Mouse (Mus musculus) ES-E14 (cell line): ENCODE measurements around the gene Bend4. TPM values are rescaled to one million over a fixed set of nuclear protein-coding genes. Genes with fewer than 3 reads are reported as not detected.

Source experiments
- DNase-seq: peaks from one replicate; pipeline ENCODE4 v3.0.0-alpha.2; 2013; ENCODE audit warnings: low read depth, low spot score
- H3K27ac ChIP-seq: 2 replicates; pipeline ENCODE4 v1.5.1; 2012; ENCODE audit warnings: low read depth, mild to moderate bottlenecking, low read length, moderate library complexity, mixed read lengths; ENCODE audit not compliant: poor library complexity, insufficient read depth, severe bottlenecking
- H3K36me3 ChIP-seq: 2 replicates; pipeline ENCODE4 v1.6.1; 2012; ENCODE audit warnings: mild to moderate bottlenecking, low read length, moderate library complexity, mixed read lengths; ENCODE audit not compliant: control insufficient read depth, poor library complexity, insufficient read depth, severe bottlenecking
- H3K4me1 ChIP-seq, 2 experiments: fragments of 150-350 bp in 1 of 2; sonication (generic) in 1 of 2; 2 replicates each; pipeline ENCODE4 v1.6.1; 2012; ENCODE audit warnings: low read length in 2 of 2, mild to moderate bottlenecking in 1 of 2, mixed read lengths in 1 of 2; ENCODE audit not compliant: control insufficient read depth in 2 of 2, insufficient read depth in 2 of 2, poor library complexity in 1 of 2
- H3K4me3 ChIP-seq, 2 experiments: fragments of 150-350 bp in 1 of 2; sonication (generic) in 1 of 2; 2 replicates each; pipeline ENCODE4 v1.5.1; 2012; ENCODE audit warnings: low read length in 2 of 2, low read depth in 1 of 2, mild to moderate bottlenecking in 1 of 2, mixed read lengths in 1 of 2; ENCODE audit not compliant: insufficient read depth in 1 of 2, poor library complexity in 1 of 2, severe bottlenecking in 1 of 2
- H3K9ac ChIP-seq: 2 replicates; pipeline ENCODE4 v1.6.1; 2012; ENCODE audit warnings: low read depth, mild to moderate bottlenecking, low read length, mixed read lengths; ENCODE audit not compliant: poor library complexity, insufficient read depth, severe bottlenecking
- H3K9me3 ChIP-seq: fragments of 150-350 bp; sonication (generic); 2 replicates; pipeline ENCODE4 v1.6.1; 2012; ENCODE audit warnings: low read depth, mild to moderate bottlenecking, low read length; ENCODE audit not compliant: control insufficient read depth, insufficient read depth
- CHD2 ChIP-seq: IDR thresholded peaks from 2 replicates; pipeline ENCODE4 v1.6.1; 2014; ENCODE audit warnings: mild to moderate bottlenecking, low read depth, low read length, inconsistent platforms
- HCFC1 ChIP-seq: IDR thresholded peaks from 2 replicates; pipeline ENCODE4 v1.6.1; 2012; ENCODE audit warnings: low read length, inconsistent platforms, borderline replicate concordance; ENCODE audit not compliant: insufficient read depth
- MAFK ChIP-seq: IDR thresholded peaks from 2 replicates; pipeline ENCODE4 v1.6.1; 2014; ENCODE audit warnings: mild to moderate bottlenecking, low read depth, low read length, inconsistent platforms; ENCODE audit not compliant: insufficient read depth
- ZC3H11A ChIP-seq: IDR thresholded peaks from 2 replicates; pipeline ENCODE4 v1.6.1; 2012; ENCODE audit warnings: low read depth, mild to moderate bottlenecking, inconsistent platforms, low read length, borderline replicate concordance
- ZNF384 ChIP-seq: IDR thresholded peaks from 2 replicates; pipeline ENCODE4 v1.6.1; 2012; ENCODE audit warnings: low read depth, low read length, inconsistent platforms
- in situ Hi-C, 2 experiments: fragments of 600-800 bp; cut with MboI; formaldehyde crosslinking; loops; one replicate each; pipeline ENCODE4 v1.15.1; 2025; ENCODE audit warnings: low sequenced_read_pairs in 2 of 2, inconsistent platforms in 1 of 2; ENCODE audit not compliant: unreplicated experiment in 2 of 2
- total RNA-seq: library from RNA; depleted of rRNA; stranded (reverse); fragments of 300-350 nt; gene quantifications from 2 replicates; pipeline ENCODE4 v1.2.3, GENCODE M21; 2012

The Bend4 gene
- total RNA-seq, 1 experiment: 28.6 TPM

DNA sequence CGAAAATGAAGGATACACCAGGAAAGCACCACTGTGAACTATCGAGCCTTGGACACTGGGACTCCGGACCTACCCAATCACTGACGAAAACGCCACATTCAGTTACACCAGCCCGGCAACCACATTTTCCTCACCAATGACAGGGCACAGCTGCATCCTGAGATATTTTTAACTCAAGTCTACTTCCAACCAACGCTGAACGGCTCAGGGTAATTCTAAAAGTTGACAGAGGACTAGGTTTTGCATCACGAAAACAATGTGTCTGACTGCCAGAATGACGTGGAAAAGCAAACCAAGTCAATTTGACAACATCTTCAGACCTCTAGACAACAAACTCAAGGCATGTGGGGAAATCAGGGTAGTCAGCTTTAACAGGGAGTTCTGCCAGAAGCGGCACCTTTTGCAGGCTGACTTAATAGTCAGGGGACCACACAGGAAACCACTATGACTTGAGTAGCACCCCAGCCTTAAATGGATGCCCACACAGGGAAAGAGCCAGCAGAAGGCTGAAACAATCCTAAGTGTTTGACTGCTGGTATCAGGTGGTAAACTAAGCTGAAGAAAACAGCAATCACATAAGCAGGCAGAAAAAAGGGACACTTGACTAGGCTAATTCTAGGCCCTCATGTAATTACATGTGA lies 32.8 kb downstream of the Bend4 start:
- Histone ChIP-seq H3K36me3 (peaks cover 26% of the 10 kb centered on the region; the same call in 1 of the 2 replicates), H3K4me1 (no peaks in the 10 kb centered on the region), H3K9me3 (no peaks in the 10 kb centered on the region), H3K9ac (no peak overlapping the region), H3K27ac (no peak overlapping the region), H3K4me3 (no peak overlapping the region)
- DNase-seq: no peak
- TF ChIP-seq ZNF384 (no peak), ZC3H11A (no peak), HCFC1 (no peak), CHD2 (no peak), MAFK (no peak)
- in situ Hi-C loops: no loop called here

- no peak for DNase-seq
- no peak overlapping the region for H3K4me3 ChIP-seq
- no peaks in the 10 kb centered on the region for H3K4me1 ChIP-seq
- no peak for TF ChIP-seq HCFC1
- no peak for TF ChIP-seq ZNF384
- TF ChIP-seq ZC3H11A: no peak
- peaks cover 17% of the 10 kb centered on the region; the same call in 1 of the 2 replicates for H3K36me3 ChIP-seq
- H3K27ac ChIP-seq: no peak overlapping the region
- H3K9me3 ChIP-seq: no peaks in the 10 kb centered on the region
- in situ Hi-C loops: no loop called here
- H3K9ac ChIP-seq: no peak overlapping the region
Measured at GRCm38 (mm10) chr5:67393951-67394350, 34.2 kb downstream of the Bend4 start.

- in situ Hi-C loops: no loop called here
- Histone ChIP-seq H3K27ac (no peak overlapping the region), H3K4me3 (no peak overlapping the region), H3K36me3 (no peaks in the 10 kb centered on the region), H3K9me3 (no peaks in the 10 kb centered on the region), H3K9ac (no peak overlapping the region), H3K4me1 (peaks cover 0 to 4% of the 10 kb centered on the region in 2 experiments; a peak in 1 of 4 replicates)
- DNase-seq: no peak
- TF ChIP-seq ZNF384 (no peak), HCFC1 (no peak), MAFK (no peak), CHD2 (no peak), ZC3H11A (no peak)
Measured at GRCm38 (mm10) chr5:67382556-67382955, 45.6 kb downstream of the Bend4 start.

DNA sequence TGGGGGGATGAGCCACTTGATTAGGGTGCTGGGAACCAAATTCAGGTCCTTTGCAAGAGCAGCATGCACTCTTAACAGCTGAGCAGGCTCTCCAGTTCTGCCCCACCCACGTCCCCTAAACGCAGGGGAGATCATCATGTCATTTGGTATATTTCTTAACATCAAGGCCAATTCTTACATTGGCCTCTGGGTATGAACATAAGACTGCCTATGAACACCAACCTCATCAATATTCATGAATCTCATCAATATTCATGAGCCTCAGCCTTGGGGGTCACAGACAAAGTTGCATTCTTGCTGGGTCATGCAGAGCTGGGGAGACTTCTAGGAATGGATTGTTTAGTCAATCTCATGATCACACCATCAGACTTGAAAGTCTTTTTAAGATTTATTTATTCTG lies 46.4 kb downstream of the Bend4 start:
- no peaks in the 10 kb centered on the region for H3K36me3 ChIP-seq
- in situ Hi-C loops: no loop called here
- H3K9ac ChIP-seq: no peak overlapping the region
- peaks cover 0 to 4% of the 10 kb centered on the region in 2 experiments; a peak in 1 of 4 replicates for H3K4me1 ChIP-seq
- TF ChIP-seq MAFK: no peak
- no peak for TF ChIP-seq ZNF384
- no peak for TF ChIP-seq HCFC1
- no peak for TF ChIP-seq ZC3H11A
- no peak for TF ChIP-seq CHD2
- DNase-seq: no peak
- no peaks in the 10 kb centered on the region for H3K9me3 ChIP-seq
- no peak overlapping the region for H3K27ac ChIP-seq
- H3K4me3 ChIP-seq: no peak overlapping the region
